Mouse (Mus musculus) forebrain, postnatal 0 days (tissue): ENCODE results near the gene Dcaf17. TPM values are rescaled to one million over a fixed set of nuclear protein-coding genes. Genes with fewer than 3 reads are reported as not detected.

Experiments used
- ATAC-seq: fragments of 200-750 bp; cut with Nextera tagmentation; 2 replicates; pipeline ENCODE4 v1.8.0; 2017; ENCODE audit warnings: mild to moderate bottlenecking, moderate library complexity
- DNase-seq: peaks from one replicate; pipeline ENCODE4 v3.0.0-alpha.2; 2015
- H3K27ac ChIP-seq: fragments of 300-500 bp; sonication (generic); 2 replicates; pipeline ENCODE4 v1.5.1; 2014; ENCODE audit warnings: low read depth, mild to moderate bottlenecking, antibody characterized with exemption, low read length, moderate library complexity, mixed read lengths
- H3K27me3 ChIP-seq: fragments of 300-500 bp; sonication (generic); 2 replicates; pipeline ENCODE4 v1.6.1; 2014; ENCODE audit warnings: mild to moderate bottlenecking, low read length, mixed read lengths; ENCODE audit not compliant: insufficient read depth
- H3K36me3 ChIP-seq: fragments of 300-500 bp; sonication (generic); 2 replicates; pipeline ENCODE4 v1.6.1; 2014; ENCODE audit warnings: mild to moderate bottlenecking, moderate library complexity; ENCODE audit not compliant: insufficient read depth
- H3K4me1 ChIP-seq: fragments of 300-500 bp; sonication (generic); 2 replicates; pipeline ENCODE4 v1.6.1; 2014; ENCODE audit warnings: antibody characterized with exemption; ENCODE audit not compliant: insufficient read depth
- H3K4me2 ChIP-seq: fragments of 300-500 bp; sonication (generic); 2 replicates; pipeline ENCODE4 v1.6.1; 2014; ENCODE audit warnings: low read depth, mild to moderate bottlenecking, moderate library complexity
- H3K4me3 ChIP-seq: fragments of 300-500 bp; sonication (generic); 2 replicates; pipeline ENCODE4 v1.5.1; 2014; ENCODE audit warnings: low read depth, low read length, mixed read lengths
- H3K9ac ChIP-seq: fragments of 300-500 bp; sonication (generic); 2 replicates; pipeline ENCODE4 v1.6.1; 2014; ENCODE audit warnings: mild to moderate bottlenecking
- H3K9me3 ChIP-seq: fragments of 300-500 bp; sonication (generic); 2 replicates; pipeline ENCODE4 v1.6.1; 2016; ENCODE audit warnings: low read length
- CTCF ChIP-seq: sonication (generic); IDR thresholded peaks from 2 replicates; pipeline ENCODE4 v1.5.1; 2016; ENCODE audit warnings: antibody characterized with exemption, control low read depth, low read depth
- WGBS: fragments of 180-500 bp; shearing (Covaris S2); extraction: QIAGEN DNeasy Blood & Tissue Kit; methylation state at CpG from one replicate; pipeline ENCODE4 v1.1.7; 2014; 5-methylcytosine and 5-hydroxymethylcytosine counted together
- polyA plus RNA-seq: library from polyadenylated mRNA; unstranded; fragments of >200 nt; fragmentation: Nextera tagmentation; extraction: Ambion mirVana; gene quantifications from 2 replicates; pipeline ENCODE4 v1.2.1, GENCODE M21; 2015
- total RNA-seq: library from RNA; depleted of rRNA; stranded (reverse); fragments of >200 nt; gene quantifications from 2 replicates; pipeline ENCODE4 v1.2.3, GENCODE M21; 2014

Gene Dcaf17
- total and polyA plus RNA-seq, 2 experiments from 2014 or later: 19.1 to 23.7 TPM

GRCm38 (mm10) chr2:71054716-71055115 is 412 bp upstream of the Dcaf17 start:
- 0 out of 2 replicates have a peak, but pooled peaks cover 12% of the 10 kb centered on the region for H3K4me1 ChIP-seq
- H3K9me3 ChIP-seq: no peaks in the 10 kb centered on the region
- ATAC-seq (no peak), DNase-seq (peak; percentile 36)
- H3K4me3 ChIP-seq: peak overlapping the region; percentile 93
- no peaks in the 10 kb centered on the region for H3K27me3 ChIP-seq
- no peak for TF ChIP-seq CTCF
- H3K4me2 ChIP-seq: peak overlapping the region; percentile 94
- 30% methylated on average over 9 of the region's 9 CpGs for WGBS
- H3K36me3 ChIP-seq: no peaks in the 10 kb centered on the region
- peak overlapping the region; percentile 97 for H3K9ac ChIP-seq
- peak overlapping the region; percentile 98; the same call in 1 of the 2 replicates for H3K27ac ChIP-seq

- peak overlapping the region; percentile 97 for H3K9ac ChIP-seq
- H3K36me3 ChIP-seq: peaks cover 7% of the 10 kb centered on the region
- H3K9me3 ChIP-seq: no peaks in the 10 kb centered on the region
- ATAC-seq (no peak), DNase-seq (peak; percentile 78)
- H3K4me2 ChIP-seq: peak overlapping the region; percentile 94
- no peaks in the 10 kb centered on the region for H3K27me3 ChIP-seq
- TF ChIP-seq CTCF: peak; percentile 46
- peak overlapping the region; percentile 98 for H3K27ac ChIP-seq
- 11% methylated on average over 21 of the region's 21 CpGs for WGBS
- H3K4me1 ChIP-seq: 0 out of 2 replicates have a peak, but pooled peaks cover 12% of the 10 kb centered on the region
- peak overlapping the region; percentile 93 for H3K4me3 ChIP-seq
Observed at GRCm38 (mm10) chr2:71056115-71056835, 1.1 kb downstream of the Dcaf17 start.

GRCm38 (mm10) chr2:71071601-71072000 is 16.5 kb downstream of the Dcaf17 start:
- Histone ChIP-seq H3K27me3 (no peaks in the 10 kb centered on the region), H3K9me3 (no peaks in the 10 kb centered on the region), H3K36me3 (peaks cover 17% of the 10 kb centered on the region), H3K4me1 (no peaks in the 10 kb centered on the region), H3K4me3 (no peak overlapping the region), H3K9ac (no peak overlapping the region), H3K4me2 (no peak overlapping the region), H3K27ac (no peak overlapping the region)
- ATAC-seq: no peak
- WGBS: 97% methylated on average over 4 of the region's 4 CpGs
- TF ChIP-seq CTCF: no peak
- DNase-seq: no peak

GRCm38 (mm10) chr2:71073330-71073729 is 18.2 kb downstream of the Dcaf17 start:
- no peaks in the 10 kb centered on the region for H3K9me3 ChIP-seq
- no peak overlapping the region for H3K4me3 ChIP-seq
- 88% methylated on average over 3 of the region's 3 CpGs for WGBS
- no peak overlapping the region for H3K4me2 ChIP-seq
- DNase-seq: no peak
- peaks cover 21% of the 10 kb centered on the region for H3K36me3 ChIP-seq
- H3K27me3 ChIP-seq: no peaks in the 10 kb centered on the region
- no peak overlapping the region for H3K9ac ChIP-seq
- H3K4me1 ChIP-seq: no peaks in the 10 kb centered on the region
- H3K27ac ChIP-seq: no peak overlapping the region
- no peak for TF ChIP-seq CTCF
- no peak for ATAC-seq

- Histone ChIP-seq H3K27me3 (no peaks in the 10 kb centered on the region), H3K4me2 (no peak overlapping the region), H3K4me3 (no peak overlapping the region), H3K9me3 (no peaks in the 10 kb centered on the region), H3K9ac (no peak overlapping the region), H3K36me3 (peaks cover 22% of the 10 kb centered on the region), H3K27ac (no peak overlapping the region), H3K4me1 (no peaks in the 10 kb centered on the region)
- no peak for DNase-seq
- TF ChIP-seq CTCF: no peak
- 94% methylated on average over 3 of the region's 3 CpGs for WGBS
- ATAC-seq: no peak
Observed at GRCm38 (mm10) chr2:71073828-71074227, 18.7 kb downstream of the Dcaf17 start.

GRCm38 (mm10) chr2:71082416-71082815 is 27.3 kb downstream of the Dcaf17 start:
- DNase-seq (no peak), ATAC-seq (no peak)
- H3K4me1 ChIP-seq: no peaks in the 10 kb centered on the region
- no peak for TF ChIP-seq CTCF
- no peak overlapping the region for H3K9ac ChIP-seq
- 88% methylated on average over 7 of the region's 7 CpGs for WGBS
- H3K27me3 ChIP-seq: no peaks in the 10 kb centered on the region
- peaks cover 21% of the 10 kb centered on the region for H3K36me3 ChIP-seq
- no peak overlapping the region for H3K4me2 ChIP-seq
- no peak overlapping the region for H3K27ac ChIP-seq
- no peak overlapping the region for H3K4me3 ChIP-seq
- H3K9me3 ChIP-seq: no peaks in the 10 kb centered on the region

- WGBS: 91% methylated on average over 6 of the region's 6 CpGs
- Histone ChIP-seq H3K36me3 (peaks cover 23% of the 10 kb centered on the region), H3K27ac (no peak overlapping the region), H3K4me2 (no peak overlapping the region), H3K4me1 (no peaks in the 10 kb centered on the region), H3K9ac (no peak overlapping the region), H3K4me3 (no peak overlapping the region), H3K9me3 (no peaks in the 10 kb centered on the region), H3K27me3 (no peaks in the 10 kb centered on the region)
- DNase-seq: no peak
- no peak for TF ChIP-seq CTCF
- no peak for ATAC-seq
Observed at GRCm38 (mm10) chr2:71083454-71084193, 28.5 kb downstream of the Dcaf17 start.
